Mouse (Mus musculus): ENCODE data around the gene D7Ertd443e.
A peak's percentile ranks its signal among the peaks of the same experiment; 100 is the strongest.

Gene D7Ertd443e

DNA sequence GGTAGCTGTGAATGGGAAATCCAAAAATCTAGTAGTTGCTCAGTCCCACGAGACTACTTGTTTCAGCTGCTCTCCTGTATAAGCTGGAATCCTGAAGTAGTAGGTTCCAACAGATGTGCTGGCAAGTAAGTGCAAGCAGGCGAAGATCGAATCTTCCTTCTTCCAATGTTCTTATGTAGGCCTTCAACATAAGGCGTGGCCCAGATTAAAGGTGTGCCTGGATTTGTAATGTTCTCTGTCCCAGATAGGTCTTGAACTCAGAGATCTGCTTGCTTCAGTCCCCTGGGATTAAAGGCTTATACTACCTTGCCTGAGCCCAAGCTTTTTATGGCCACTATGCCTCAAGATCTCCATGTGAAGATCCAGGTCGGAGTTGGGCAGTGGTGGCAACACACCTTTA lies at the start of gene D7Ertd443e:
TSS of gene D7Ertd443e (minus strand) at position 101 of the 400 bp plus-strand sequence.
- DNase-seq (ENCODE audit: low read depth) = no peak

DNA sequence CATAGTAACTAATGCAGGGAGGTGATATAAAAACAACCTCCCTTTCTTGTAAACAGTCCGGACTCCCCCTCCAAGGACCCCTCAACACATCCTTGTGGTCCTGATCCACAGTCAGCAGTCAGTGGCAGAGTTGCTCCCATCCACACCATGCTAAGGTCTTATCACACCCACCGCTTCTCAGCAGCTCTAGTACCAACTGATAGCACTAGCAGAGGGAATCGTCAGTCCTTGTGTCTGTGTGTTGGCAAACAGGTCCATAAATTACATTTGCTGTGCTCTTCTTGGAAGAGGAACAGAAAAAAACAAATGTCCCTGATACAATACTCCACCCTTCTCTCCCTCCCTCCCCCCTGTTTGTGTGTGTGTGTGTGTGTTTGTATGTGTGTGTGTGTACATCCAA lies 46.2 kb upstream of the D7Ertd443e start:
- no peak for DNase-seq (ENCODE audit: low read depth)

DNA sequence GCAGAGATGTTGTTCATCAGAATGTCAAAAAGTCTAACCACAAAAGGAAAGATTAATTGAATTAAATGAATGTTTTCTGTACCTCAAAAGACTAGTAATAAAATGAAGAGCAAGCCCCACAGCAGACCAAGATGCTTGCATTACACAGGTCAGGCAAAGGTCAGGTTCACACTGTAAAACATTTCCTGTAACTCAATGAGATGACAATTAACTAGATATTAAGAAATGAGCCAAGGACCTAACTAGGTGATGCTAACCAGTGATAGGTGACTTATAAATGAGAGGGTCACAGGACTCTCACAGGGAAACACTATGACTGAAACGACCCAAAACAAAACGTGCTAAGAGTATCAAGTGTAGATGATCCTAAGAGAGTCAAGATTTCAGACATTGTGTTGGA lies 43.2 kb upstream of the D7Ertd443e start:
- no peak for DNase-seq (ENCODE audit: low read depth)

DNA sequence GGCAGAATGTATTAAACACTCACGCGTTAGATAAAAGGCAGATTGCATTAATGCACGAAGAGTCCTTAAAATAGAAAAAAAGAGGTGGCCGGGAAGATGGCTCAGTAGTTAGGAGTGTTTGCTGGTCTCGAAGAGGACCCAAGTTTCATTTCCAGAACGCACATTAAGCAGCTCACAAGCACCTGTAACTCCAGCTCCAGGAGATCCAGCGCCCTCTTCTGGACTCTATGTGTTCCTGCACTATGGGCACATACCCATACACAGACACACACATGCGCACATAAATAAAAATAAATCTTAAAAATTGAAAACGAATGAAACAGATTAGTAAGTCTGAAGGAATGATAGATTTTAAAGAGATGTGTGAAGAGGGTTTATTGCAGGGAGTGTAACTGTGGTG lies 29.6 kb upstream of the D7Ertd443e start:
- no peak for DNase-seq (ENCODE audit: low read depth)

DNA sequence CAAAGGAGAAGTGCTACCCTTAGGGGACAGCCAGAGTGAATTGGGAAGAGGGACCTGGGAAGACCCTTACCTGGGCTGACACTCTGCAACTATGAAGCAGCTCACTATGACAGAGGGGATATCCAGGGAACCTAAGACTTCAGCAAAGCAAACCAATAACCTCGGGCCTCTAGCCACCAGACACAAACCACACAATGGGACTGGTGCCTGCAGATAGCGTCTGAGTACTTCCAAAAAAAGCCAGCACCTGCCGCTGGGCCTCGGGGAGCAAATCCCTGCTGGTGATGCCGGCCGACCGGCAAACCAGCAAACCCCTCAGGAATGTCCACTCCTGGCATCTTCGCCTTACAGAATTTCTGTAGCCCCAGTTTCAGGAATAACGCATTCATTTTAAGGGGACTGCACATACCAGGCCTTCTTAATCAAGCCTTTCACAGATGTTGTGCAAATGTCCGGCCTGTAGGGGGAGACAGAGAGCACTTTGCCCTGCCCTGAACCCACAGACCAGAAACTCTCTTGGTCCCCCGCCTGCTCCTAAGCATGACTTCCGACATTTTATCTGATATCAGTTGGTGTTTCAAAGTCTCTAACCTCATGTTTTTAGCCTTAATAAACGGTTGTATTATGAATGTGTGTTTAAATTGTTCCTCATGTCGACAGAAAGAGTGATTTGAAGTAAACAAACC lies 28.7 kb upstream of the D7Ertd443e start:
- DNase-seq (ENCODE audit: low read depth) = peak; percentile 4

DNA sequence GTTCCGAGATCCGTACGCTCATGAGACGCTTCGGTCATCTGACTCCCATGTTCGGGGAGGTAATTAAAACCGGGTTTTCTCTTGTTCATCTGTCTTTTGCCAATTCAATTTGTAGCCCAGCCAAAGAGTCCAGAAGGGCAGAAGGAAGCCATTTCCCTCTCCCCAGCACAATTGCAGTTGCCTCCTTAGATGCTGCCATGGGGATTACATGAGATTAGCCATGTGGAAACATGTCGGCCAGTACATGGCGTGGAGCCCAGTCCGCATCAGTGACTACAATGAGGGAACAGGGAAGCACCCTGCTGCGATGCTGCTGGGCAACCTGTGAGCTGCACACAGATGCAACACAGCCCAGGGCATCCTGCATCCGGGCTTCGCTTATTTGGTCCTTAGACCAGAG lies 23.2 kb upstream of the D7Ertd443e start:
- DNase-seq (ENCODE audit: low read depth) = no peak

DNA sequence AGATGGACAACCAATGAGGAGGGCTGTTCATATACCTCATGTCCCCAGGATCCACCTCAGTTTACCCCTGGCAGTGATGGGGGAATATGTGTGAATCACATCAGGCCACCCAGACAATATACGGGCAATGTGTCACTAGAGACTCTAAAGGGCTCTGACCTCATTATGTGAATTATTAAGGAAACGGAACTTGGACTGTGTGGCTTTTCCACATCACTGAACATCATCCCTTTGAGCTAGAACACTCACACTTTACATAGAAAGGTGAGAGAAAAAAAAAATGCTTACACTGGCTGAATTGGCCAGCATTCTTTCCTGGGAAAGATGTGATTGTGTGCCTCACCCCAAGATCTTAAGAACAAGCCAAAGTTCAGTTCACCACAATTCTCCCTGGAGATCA lies 15.3 kb upstream of the D7Ertd443e start:
- no peak for DNase-seq (ENCODE audit: low read depth)

DNA sequence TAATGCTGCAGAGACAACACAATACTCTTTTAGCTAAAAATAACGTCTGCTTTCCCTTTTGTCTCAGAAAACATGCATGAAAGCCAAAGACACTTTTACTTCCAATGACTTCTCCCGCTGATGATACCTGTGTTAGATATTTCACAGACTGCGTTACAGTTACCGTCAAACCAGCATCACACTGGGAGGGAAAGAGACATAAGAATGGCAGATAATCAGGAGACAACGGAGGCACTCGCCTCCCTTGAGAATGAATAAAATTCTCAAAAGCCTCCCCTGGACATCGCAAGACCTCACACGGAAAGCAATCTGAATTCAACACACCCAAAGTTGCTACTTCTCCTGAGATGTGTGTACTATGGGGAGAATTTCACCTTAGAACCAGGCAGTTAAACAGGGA lies 11.3 kb upstream of the D7Ertd443e start:
- DNase-seq (ENCODE audit: low read depth) = no peak

DNA sequence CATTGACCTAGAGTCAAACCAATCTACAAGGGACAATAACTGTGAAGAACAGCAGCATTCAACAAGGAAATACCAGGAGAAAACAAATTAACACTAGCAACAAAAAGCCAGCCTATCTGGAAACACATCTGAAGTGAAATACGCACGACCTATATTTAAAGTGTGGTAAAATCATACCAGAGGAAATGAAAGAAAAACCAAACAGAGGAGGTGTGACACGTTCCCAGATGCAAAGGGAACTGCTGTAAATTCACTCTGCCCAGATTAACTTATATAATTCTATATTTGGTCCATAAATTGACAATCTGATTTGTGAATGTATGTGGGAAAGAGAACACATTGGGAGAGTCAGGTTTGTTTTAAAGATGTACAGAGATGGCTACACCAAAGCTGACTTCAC lies 2.7 kb downstream of the D7Ertd443e start:
- DNase-seq (ENCODE audit: low read depth) = no peak

DNA sequence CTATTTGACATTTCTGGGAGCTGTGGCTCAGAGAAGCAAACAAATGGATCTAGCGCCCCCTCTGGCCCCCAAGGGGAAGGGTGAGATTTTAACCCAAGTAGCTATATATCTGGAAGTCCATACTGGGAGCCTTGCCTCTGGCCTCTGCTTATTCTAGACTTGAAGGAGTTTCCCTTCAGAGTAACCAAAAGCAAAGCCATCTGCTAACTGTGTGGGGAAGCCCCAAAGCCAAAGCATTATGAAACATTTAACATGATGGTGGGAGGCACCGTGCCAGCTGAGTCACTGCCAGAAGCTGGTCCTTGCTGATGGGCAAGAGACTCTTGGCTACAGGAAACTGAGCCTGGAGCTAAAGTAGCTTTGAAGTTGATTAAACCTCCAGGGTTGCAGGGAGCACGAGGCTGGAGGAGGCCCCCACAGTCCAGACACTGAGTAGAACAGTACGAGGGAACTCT lies 4.0 kb downstream of the D7Ertd443e start:
- DNase-seq (ENCODE audit: low read depth) = no peak

DNA sequence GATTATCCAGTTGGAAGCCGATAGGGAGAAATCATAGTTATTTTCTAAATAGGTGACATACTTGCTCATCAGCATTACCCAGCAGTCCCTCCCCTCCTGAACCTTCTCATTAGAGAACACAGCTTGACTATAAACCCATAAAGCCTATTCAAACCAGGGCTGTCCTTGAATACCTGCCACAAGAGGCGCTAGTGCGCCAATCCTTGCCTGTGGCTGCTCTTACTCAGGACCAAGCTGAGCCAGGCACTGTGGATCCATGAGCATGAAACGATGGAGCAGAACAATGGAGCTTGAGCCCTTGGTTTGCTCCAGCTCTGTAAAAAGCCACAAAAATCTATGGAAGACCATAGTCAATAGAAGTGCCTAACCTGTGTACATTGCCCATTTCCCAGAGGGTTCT lies 7.2 kb downstream of the D7Ertd443e start:
- DNase-seq (ENCODE audit: low read depth) = no peak

DNA sequence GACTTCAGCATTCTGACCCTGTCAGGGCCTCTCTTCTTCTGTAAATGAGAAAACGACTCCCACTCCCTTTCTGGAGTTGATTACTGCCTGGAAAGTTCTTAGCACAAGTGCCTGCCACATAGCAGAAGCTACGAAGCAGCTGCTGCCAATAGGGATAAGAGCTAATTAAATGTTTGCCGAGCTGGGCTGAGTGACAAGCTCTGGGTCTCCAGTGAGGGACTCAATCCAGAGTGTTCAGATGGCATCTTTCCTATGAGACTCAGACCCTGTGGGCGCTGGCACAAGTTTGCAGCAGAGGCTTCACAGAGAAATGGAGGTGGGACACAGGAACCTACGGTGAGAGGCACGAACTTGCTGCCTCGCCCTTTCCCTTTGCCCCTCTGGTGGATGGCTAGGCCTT lies 8.7 kb downstream of the D7Ertd443e start:
- DNase-seq (ENCODE audit: low read depth) = no peak

DNA sequence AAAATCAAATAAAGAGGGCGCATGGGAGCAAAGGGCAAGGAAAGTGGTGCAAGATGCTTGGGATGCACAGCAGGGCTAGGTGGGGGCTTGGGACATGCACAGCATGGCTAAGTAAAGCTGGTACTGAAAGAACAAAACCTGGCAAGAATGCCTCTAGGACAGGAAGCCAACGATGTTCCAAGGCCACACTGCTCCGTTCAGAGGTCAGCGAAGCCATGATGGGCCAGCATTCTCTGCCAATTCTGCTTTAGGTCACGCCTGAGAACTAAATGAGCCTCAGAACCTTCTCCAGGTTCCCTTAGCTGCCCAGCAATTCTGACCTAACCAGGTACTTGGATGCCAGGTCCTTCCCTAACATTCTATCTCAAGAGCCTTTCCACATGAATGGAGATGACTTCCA lies 13.2 kb downstream of the D7Ertd443e start:
- DNase-seq (ENCODE audit: low read depth) = no peak

DNA sequence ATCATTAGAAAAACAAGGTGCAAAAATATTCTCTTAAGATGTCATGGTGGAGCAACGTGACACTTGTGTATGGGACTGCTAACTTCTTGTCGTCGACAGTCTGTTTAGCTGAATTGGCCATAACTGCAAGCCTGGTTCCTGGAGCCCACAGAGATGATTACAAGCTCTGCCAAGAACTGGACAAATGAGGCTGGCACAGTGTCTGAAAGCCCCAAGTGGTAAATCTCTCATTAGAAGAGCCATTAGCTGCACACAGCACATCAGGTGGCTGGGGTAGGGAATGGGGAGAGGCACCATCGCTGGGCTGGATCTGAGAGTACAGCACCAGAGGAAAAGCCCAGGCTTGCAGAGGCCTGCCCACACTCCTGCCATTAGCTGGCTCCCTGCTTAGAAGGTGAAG lies 16.2 kb downstream of the D7Ertd443e start:
- no peak for DNase-seq (ENCODE audit: low read depth)

DNA sequence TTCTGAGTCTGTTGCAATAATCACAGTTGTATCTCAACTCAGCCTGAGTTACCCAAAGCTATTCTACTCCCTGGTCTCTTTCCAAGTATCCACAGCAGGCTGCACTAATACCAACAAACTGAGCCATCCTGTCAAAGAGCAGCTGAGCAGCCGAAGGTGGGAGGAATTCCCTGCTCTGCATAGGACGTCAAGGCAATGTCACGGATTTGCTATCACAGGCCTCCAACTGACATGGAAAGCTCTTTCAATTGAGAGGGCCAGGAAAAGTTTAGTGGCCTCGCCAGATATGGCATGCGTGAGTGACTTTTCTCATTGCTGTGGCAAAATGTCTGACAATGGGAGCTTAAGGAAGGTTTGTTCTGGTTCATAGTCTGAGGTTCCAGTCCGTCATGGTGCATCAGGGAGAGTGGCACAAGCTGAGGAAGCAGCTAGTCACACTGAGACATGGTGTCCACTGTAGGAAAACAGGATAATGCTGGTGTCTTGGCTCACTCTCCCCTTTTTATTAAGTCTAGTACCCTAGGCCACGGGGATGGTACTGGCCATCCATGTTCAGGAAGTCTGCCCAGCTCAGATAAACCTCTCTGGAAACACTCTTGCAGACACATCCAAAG lies 23.1 kb downstream of the D7Ertd443e start:
- DNase-seq (ENCODE audit: low read depth) = no peak

DNA sequence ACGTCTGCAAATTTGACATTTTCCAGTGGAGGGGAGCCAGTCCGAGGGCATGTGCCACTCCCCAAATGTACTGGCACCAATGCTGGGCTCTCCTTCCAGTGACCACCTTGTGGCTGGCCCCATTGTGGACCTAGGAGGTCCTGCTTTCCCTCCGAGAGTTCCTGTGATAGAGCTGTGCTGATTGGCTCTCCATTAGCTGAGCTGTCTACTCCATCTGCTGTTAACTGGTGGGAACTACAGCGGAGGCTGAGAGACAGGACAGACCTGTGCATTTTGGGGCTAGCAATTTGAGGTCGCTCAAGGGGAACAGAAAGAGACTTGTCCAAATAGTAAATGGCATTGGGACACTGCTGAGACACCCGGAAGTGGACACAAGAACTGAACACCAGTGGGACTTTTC lies 36.6 kb downstream of the D7Ertd443e start:
- no peak for DNase-seq (ENCODE audit: low read depth)

DNA sequence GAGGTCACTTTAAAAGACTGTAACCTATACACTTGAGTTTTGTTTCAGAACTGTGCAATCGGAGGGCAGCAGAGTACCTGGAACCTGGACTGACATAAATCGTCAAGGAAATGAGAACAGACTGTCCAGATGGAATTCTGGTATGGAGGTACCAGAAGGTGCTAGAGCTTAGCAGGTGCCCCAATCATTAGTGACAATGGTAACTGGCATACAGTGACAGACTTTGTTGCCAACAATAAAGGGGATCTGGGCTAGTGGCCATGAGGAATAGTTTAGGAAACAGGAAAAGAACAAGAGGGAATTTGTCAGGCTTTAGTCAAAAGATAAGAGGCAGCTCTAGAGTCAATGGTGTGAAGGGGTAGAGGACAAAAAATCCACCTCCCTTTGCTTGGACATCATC lies 43.3 kb downstream of the D7Ertd443e start:
- DNase-seq (ENCODE audit: low read depth) = no peak

DNA sequence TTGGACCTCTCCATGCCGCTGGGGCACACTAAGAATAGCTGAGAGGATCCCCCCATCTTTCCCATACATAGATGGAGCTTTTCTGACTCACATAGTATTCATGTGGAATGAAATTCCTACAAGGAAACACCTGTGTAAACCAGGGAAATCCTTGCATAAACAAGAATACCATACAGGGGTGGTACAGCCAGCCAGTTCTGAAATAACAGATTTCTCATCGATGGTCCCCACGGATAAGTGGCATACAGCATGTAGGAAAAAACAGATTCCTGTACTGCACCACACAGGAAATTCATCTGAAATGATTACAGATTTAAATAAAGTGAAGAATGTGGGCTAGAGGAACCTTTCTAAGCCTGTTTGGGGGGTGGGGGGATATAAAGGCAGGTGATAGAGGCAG lies 49.5 kb downstream of the D7Ertd443e start:
- no peak for DNase-seq (ENCODE audit: low read depth)

DNA sequence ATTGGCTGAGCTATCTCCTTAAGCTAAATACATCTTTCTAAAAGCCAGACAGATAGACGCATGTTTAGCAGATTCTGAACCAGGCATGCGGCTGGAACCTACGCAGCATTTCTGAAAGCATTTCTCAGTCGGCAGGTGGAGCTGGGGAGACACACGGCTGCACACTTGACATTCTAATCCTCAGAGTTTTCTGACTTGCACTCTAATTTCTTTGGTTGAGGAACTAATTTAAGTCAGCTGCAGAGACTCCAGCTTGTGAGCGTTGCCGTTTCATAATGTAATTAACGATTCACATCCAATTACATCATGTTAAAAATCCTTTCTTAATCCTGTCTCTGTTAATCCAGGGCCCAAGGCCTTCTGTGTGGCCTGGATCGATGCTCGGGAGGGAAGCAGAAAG lies 64.5 kb downstream of the D7Ertd443e start:
- no peak for DNase-seq (ENCODE audit: low read depth)

DNA sequence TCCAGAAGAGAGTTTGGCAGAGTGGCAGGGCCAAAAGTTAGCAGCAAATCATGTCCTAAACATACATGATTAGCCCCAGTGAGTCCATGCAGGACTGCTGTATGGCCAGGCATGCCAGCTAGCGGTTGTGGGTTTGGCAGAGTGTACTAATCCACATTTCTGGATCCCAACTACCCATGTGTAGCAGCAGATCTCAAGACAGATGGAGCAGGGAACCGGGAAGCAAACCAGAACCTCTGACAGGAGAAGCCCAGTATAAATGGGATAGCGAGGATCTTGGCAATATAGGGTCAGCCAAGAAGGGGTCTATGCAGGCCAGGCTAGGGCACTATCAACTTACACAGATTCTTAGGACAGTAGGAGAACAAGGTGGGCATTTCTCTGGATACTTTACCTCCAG lies 83.4 kb downstream of the D7Ertd443e start:
- no peak for DNase-seq (ENCODE audit: low read depth)

DNA sequence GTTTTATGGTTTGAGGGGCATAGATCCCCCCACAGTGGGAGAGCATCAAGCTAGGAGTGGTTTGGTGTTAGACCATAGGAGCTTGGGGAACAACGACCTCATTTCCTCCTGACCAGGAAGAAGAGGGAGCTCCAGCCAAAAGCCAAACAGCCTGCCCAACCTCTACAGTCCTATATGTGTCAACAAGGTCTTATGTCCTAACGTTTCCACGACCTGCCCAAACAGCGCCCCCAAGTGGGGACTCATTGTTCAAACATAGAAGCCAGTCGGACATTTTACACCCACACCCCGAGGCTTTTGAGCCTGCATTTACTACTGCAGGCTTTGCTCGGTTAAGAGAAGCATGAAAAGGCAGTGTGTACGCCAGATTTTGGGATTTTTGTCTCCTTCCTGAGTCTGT lies 84.2 kb downstream of the D7Ertd443e start:
- DNase-seq (ENCODE audit: low read depth) = peak; percentile 2

DNA sequence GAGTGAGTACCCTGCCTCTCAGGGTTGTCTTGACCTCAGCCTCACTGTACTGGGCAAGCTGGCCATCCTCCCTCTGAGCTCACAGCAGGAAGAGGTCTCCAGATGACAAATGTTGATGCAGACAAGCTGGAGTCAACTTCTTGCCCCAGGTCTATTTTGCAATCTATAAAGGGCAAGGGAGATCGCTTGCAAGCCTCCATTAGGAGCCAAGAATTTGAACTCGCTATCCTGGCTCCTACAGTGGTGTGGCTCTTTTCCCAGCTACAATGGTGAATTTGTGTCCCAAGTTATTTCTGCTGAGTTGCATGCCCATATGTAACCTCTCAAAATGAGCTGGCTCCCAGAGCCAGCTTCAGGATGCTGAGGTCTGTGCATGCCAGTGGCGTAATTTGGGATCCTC lies 92.7 kb downstream of the D7Ertd443e start:
- no peak for DNase-seq (ENCODE audit: low read depth)

DNA sequence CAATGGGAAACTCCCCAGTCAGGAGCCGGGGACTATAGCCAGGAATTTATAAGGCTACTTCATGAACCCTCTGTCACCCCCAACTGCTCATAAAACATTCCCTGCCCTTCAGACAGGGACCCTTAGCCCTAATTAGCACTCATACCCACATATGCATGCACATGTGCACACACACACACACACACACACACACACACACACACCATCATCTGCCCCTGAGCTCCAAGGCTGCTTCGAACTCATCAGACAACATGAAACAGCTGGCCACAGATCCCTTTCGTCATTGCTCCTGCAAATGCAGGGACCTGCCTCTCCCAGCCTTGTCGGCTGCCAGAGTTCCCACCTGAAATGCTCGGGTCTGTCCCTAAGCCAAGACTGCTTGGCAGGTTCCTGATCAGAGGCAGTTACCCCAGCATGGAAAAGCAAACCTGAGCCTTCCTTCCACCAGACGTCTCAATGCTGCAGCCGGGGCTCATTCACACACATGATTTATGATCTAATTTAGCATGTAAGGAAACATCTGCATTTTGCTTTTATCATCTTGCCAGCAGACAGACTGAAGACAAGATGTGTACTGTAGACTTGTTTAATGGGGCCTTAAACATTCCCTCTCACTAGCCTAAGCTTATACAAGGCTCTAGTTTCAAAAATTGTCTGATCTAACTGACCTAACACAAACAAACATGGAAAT lies 95.7 kb downstream of the D7Ertd443e start:
- DNase-seq (ENCODE audit: low read depth) = no peak

DNA sequence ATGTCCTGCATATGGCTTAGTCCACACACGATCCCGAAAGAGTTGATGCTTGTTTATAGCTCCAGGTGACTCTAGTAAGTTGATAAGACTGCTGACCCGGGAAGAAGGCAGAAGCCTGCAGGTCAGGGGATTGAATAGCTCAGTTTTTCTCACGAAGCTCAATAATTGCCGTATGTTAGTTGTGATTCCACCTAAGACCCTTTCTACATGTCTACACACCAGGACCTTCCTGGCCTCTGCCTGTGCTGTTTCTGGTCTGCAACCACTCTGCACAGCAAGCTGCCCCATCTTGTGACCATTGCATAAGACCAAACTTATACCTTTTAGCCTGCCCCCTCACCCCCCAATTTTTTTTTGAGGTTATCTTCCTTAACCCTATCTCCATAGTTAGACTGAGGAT lies 96.3 kb downstream of the D7Ertd443e start:
- DNase-seq (ENCODE audit: low read depth) = no peak
